Mouse (Mus musculus) T-cell, adult 66 days (primary cell): Measurements from ENCODE around the gene Bcap31. TPM values are rescaled to one million over a fixed set of nuclear protein-coding genes. Genes with fewer than 3 reads are reported as not detected.

ENCODE experiments used
- total RNA-seq, 2 experiments: library from RNA; stranded (reverse); gene quantifications; 3 replicates in 1 of 2; 4 replicates in 1 of 2; pipeline ENCODE4 v1.2.4; 2023

Bcap31 gene
- 100 to 1,000 TPM; 107 to 109 TPM for total RNA-seq

DNA sequence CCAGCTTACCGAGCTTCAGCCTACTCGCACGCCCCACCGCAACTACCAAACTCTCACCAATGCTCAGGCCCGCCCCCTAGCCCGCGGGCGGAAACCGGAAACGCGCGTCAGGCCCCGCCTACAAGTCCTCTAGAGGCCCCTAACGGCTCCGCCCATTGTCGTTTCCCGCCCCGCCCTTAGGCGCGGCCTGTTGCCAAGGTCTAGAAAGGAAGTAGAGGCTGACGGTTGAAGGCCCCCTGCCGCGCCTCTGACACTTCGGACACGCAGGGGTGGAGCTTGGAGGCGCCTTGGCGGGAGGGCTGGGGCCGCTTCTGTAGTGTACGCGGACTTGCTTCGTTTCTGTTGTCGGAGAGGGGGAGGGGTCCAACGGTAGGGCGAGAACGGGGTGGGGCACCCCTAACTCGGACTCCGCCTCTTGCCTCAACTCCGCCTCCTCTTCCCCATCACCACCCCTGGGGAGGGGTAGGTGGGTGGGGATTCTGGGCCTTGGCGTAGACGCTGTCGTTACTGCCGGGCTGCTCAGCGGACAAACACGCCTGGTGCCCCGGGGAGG, at the start of gene Bcap31, which contains the start of gene Abcd1:
Gene Bcap31, minus strand, starts transcription at position 67 of the 553 bp plus-strand sequence.
Gene Abcd1, plus strand, starts transcription at position 489 of the 553 bp plus-strand sequence.

DNA sequence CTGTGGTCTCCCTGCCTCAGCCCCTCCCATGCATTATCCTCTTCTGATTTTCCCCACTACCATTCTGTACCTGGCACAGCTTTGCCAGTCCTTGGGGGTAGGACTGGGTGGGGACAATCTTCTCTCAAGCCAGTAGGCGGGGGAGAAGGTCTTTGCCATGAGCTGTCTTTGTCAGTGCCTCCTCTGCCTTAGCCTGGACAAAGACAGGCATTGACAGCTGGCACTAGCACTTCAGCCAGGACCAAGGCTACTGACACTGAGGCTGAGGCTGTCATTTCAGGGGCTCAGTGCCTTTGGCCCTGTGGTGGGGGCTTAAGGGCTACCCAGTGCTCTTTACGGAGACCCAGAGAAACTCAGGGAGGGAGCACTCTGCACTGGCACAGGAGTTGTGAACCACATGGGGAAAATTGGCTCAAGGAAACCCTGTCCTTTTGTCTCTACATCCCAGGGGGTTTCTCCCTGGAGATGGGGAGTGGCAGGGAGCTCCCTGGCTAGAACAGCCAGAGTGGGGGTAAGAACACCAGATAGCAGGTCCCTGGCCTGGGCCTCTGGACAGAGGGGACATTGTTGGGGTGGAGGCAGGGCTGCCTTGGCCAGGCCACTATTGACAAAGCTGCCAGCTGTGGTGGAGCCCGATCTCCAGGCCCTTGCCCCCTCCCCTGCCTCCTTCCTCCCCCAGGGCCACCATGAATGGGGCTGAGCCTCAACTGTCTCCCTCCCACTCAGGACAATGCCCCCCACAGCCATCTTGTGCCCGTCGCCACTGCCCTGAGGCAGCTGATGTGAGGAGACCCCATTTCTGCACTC, 40.6 kb upstream of the Bcap31 start, which contains the start of gene Plxnb3:
Gene Plxnb3, plus strand, starts transcription at position 757 of the 807 bp plus-strand sequence.

DNA sequence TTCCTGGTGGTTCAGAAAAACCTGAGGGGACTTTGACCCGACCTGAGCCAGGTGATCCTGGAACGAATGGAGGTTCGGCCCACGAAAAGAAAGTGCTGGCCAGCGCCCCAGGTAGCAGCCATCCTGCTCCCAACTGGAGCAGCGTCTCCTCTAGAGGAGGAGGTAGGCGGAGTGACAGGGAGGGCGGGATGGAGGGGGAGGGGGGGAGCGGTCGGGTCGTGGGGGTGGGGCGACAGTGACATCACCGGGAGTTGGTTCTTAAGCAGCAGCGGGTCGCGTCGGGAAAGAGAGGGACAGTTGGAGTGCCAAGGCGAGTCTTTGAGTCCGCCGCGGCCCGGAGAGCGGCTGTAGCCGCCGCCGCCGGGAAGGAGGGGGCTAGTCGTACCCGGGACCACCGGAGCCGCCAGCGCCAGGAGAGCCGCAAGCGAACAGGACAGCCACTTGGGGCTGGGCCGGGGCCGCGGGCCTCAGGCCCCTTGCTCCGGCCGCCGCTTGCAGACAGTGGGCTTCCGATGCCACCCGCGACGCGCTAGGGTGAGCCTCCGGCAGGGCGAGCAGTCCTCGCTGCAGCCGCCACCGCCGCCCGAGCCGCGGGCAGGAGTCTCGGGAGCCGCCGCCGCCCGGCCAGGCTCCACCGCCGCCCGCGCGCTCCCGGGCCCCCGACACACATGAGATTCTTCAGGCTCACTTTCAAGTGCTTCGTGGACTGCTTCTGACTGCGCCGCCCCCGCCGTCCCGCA, 42.9 kb downstream of the Bcap31 start, which contains the start of gene Slc6a8:
Gene Slc6a8, plus strand, starts transcription at position 272 of the 740 bp plus-strand sequence.

DNA sequence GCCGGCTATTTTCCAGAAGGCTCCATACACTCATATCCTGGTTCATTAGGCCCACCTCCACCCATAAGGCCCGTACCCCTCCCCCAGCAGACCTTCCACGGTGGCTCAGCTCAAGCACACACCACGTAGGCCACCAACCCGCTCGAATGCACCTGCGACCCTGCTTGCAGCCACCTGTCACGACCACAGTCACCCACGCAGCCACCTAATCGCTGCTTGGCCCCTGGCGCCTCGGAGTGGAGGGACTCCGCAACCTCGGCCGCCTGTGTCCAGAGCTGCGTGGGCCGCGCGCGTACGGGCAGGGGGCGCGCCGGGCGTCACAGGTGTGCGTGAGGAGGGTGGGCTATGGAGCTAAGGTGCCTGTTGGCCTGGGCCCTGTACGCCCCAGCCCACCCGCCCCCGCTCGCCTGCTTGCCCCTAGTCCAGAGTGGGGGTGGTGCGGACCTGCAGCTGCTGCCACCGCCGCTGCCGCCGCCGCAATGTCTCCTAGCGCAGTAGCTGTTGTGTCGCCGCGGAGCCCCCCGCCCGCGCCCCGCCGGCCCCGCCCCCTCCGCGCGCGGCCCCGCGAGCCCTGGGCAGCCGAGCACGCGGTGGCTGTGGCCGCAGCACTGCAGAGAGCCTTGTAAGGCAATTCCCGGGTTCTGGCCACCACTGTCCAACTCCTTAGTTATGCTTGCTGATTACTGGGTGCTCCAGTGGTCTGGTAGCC, 56.2 kb downstream of the Bcap31 start, which contains the start of gene Pnck:
Gene Pnck, minus strand, starts transcription at position 543 of the 709 bp plus-strand sequence.

DNA sequence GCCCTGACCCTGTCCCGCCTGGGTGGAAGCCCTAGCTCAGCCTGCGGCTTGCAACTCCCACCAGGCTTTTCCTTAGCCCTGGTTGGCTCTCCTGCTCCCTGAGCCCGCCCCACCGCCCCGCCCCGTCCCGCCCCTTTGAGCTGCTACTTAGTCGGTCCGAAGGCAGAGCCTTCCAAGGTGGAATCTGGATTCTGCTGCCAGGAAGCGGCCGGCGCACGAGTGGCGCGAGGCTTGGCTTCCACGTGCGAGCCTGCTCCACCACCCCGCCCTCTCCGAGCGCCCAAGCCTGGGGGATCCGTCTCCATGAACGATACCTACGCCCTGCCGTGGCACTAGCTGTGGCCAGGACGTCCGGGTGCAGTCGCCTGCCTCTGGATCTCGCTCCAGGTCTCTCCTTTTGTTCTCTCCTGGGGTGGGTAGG, 76.7 kb downstream of the Bcap31 start, which contains the start of gene Dusp9:
Gene Dusp9, plus strand, starts transcription at position 165 of the 421 bp plus-strand sequence.

Other genes starting within 250 kb of the Bcap31 start
- gene Bgn, start 232.6 kb downstream of the Bcap31 start, total RNA-seq, result not detected
- gene Atp2b3, start 213.1 kb downstream of the Bcap31 start, total RNA-seq, result not detected
- gene Dusp9, start 76.8 kb downstream of the Bcap31 start, total RNA-seq, result under 1 TPM; 0.38 to 0.41 TPM
- gene Pnck, start 56.1 kb downstream of the Bcap31 start, total RNA-seq, result under 1 TPM; 0.61 to 0.68 TPM
- 1 to 10 TPM; 1.5 to 3.8 TPM for gene Slc6a8, start 43.0 kb downstream of the Bcap31 start, total RNA-seq
- 10 to 100 TPM; 29.4 to 33.9 TPM for gene Abcd1, start 422 bp upstream of the Bcap31 start, total RNA-seq
- gene Plxnb3, start 40.9 kb upstream of the Bcap31 start, total RNA-seq, result not detected
- gene Srpk3, start 58.2 kb upstream of the Bcap31 start, total RNA-seq, result under 1 TPM in 1 of 2 experiments, not detected in 1; 0.64 TPM
- gene Idh3g, start 70.7 kb upstream of the Bcap31 start, total RNA-seq, result 100 to 1,000 TPM; 125 to 131 TPM
- 100 to 1,000 TPM; 104 to 147 TPM for gene Ssr4, start 70.9 kb upstream of the Bcap31 start, total RNA-seq
- 1 to 10 TPM; 1.4 to 3.3 TPM for gene Pdzd4, start 108.8 kb upstream of the Bcap31 start, total RNA-seq
- gene Avpr2, start 175.9 kb upstream of the Bcap31 start, total RNA-seq, result not detected
- gene L1cam, start 179.9 kb upstream of the Bcap31 start, total RNA-seq, result 10 to 100 TPM; 39.9 to 56.0 TPM
- gene Arhgap4, start 205.7 kb upstream of the Bcap31 start, total RNA-seq, result 100 to 1,000 TPM; 287 to 307 TPM
- 10 to 100 TPM; 64.6 to 88.6 TPM for gene Naa10, start 205.8 kb upstream of the Bcap31 start, total RNA-seq
- 1 to 10 TPM; 2.1 to 6.0 TPM for gene Renbp, start 214.7 kb upstream of the Bcap31 start, total RNA-seq